Comparison of ENCODE assay signal across 23 mouse cellular contexts in the genomic region with DNA sequence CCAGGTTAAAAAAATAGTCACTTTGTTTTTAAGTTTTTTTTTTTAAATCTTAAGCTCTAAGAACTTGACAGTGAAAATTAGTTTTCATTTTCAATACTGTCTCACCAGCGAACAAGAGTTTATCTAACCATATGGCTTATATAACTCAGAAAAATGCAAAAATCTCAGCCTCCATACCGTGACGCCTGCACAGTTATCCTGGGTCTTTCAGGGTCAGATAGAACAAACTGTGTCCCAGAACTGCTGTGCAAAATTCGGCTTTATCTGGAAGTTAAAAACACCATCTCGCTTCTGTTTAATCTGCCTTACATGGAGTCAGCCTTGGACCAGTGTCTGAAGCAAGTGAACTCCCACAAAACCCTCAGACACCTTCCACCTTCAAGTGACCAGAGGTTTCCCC.
"Had no signal": no experiment of that assay in that cellular context is flagged by ENCODE, and none has a peak within 500 bp of the region (broad histone marks: within the 10 kb centered on the region; RNA-seq: fewer than 3 reads in every experiment).

No protein-coding gene starts in this region.

- H3K9me3 ChIP-seq: heart, embryonic 15.5 days; hindbrain, embryonic 13.5 days; hindbrain, embryonic 15.5 days; limb, embryonic 15.5 days; liver, embryonic 12.5 days had no signal

- H3K4me1 ChIP-seq: heart, embryonic 15.5 days; hindbrain, embryonic 13.5 days; hindbrain, embryonic 15.5 days; liver, embryonic 12.5 days had no signal

- H3K36me3 ChIP-seq: heart, embryonic 15.5 days; limb, embryonic 13.5 days; liver, embryonic 12.5 days had no signal

- H3K27me3 ChIP-seq: heart, embryonic 13.5 days; heart, embryonic 15.5 days; hindbrain, embryonic 13.5 days; hindbrain, embryonic 15.5 days; limb, embryonic 13.5 days; limb, embryonic 15.5 days; liver, embryonic 12.5 days had no signal

- H3K4me2 ChIP-seq: heart, embryonic 11.5 days; heart, embryonic 13.5 days; heart, embryonic 15.5 days; hindbrain, embryonic 13.5 days; hindbrain, embryonic 15.5 days; limb, embryonic 13.5 days; limb, embryonic 15.5 days; liver, embryonic 12.5 days had no signal

- ATAC-seq: hindbrain, postnatal 0 days; intestine, embryonic 16.5 days; liver, embryonic 12.5 days had no signal

- DNase-seq: gastrocnemius, adult 2 months; gastrocnemius, postnatal 10 days; gastrocnemius, postnatal 25 days; heart, adult 2 months; heart, postnatal 14 days; heart, postnatal 36 days; kidney, adult 11 months; kidney, adult 8-10 months; kidney, postnatal 14 days; kidney, postnatal 36 days; left cerebral cortex, postnatal 4 days had no signal

- H3K9ac ChIP-seq: heart, embryonic 13.5 days; heart, embryonic 15.5 days; hindbrain, embryonic 13.5 days; hindbrain, embryonic 15.5 days; limb, embryonic 13.5 days; limb, embryonic 15.5 days; liver, embryonic 12.5 days; liver, embryonic 14.5 days had no signal

- H3K4me3 ChIP-seq: gastrocnemius, adult 2 months; heart, adult 2 months; heart, embryonic 13.5 days; heart, embryonic 15.5 days; hindbrain, embryonic 13.5 days; hindbrain, embryonic 15.5 days; limb, embryonic 13.5 days; limb, embryonic 15.5 days; liver, embryonic 12.5 days had no signal

- H3K27ac ChIP-seq: gastrocnemius, adult 2 months; heart, adult 2 months; heart, embryonic 13.5 days; heart, embryonic 15.5 days; hindbrain, embryonic 13.5 days; hindbrain, embryonic 15.5 days; hindbrain, postnatal 0 days; kidney, postnatal 0 days; limb, embryonic 13.5 days; limb, embryonic 15.5 days; liver, embryonic 12.5 days; liver, embryonic 14.5 days had no signal
